Mouse (Mus musculus): ENCODE results near the gene Kat2a.

GRCm38 (mm10) chr11:100681826-100682225 is 30.4 kb downstream of the Kat2a start:
- no peak for TF ChIP-seq CTCF (IDR thresholded peaks at IDR 0.05; ENCODE audit: borderline replicate concordance, control insufficient read depth, extremely low read depth, insufficient read depth, low read length, poor library complexity)
- no peak for TF ChIP-seq POLR2A (IDR thresholded peaks at IDR 0.05; ENCODE audit: control insufficient read depth, extremely low read depth, insufficient read depth, low read length, poor library complexity)

All from thymus, adult 2 months (tissue).